Mouse (Mus musculus): ENCODE measurements at regions not wholly inside any gene's neighbourhood (a gene's known extent, or its start where the extent isn't known, plus 50 kb on each side); places are given as distances from the start of the nearest gene placed in this dataset.
A peak's percentile ranks its signal among the peaks of the same experiment; 100 is the strongest.

- H3K4me2 ChIP-seq (ENCODE audit: low read length): no peak overlapping the region
- H3K36me3 ChIP-seq (ENCODE audit: control insufficient read depth, insufficient read depth, low read length): no peaks in the 10 kb centered on the region
- H3K9ac ChIP-seq (replicated peaks; ENCODE audit: low read length): no peak overlapping the region
- no peak for ATAC-seq (ENCODE audit: low FRiP score, low TSS enrichment)
- DNase-seq: no peak
- H3K4me3 ChIP-seq (replicated peaks; ENCODE audit: low read depth, low read length): no peak overlapping the region
- H3K9me3 ChIP-seq (ENCODE audit: control insufficient read depth, low read length): no peaks in the 10 kb centered on the region
- H3K27ac ChIP-seq (replicated peaks; ENCODE audit: low read depth, low read length): no peak overlapping the region
- WGBS: 46% methylated on average over 4 of the region's 4 CpGs
- no peaks in the 10 kb centered on the region for H3K27me3 ChIP-seq (ENCODE audit: control insufficient read depth, insufficient read depth, low read length)
- no peaks in the 10 kb centered on the region for H3K4me1 ChIP-seq (ENCODE audit: control insufficient read depth, insufficient read depth, low read length)
Measured at GRCm38 (mm10) chr5:69802612-69803011, 210.5 kb upstream of the Gnpda2 start.

GRCm38 (mm10) chr5:69802101-69802500, 210.0 kb upstream of the Gnpda2 start:
- no peak for ATAC-seq (ENCODE audit: low FRiP score, low TSS enrichment)
- no peak overlapping the region for H3K9ac ChIP-seq (replicated peaks; ENCODE audit: low read length)
- 89% methylated on average over 3 of the region's 3 CpGs for WGBS
- H3K4me3 ChIP-seq (replicated peaks; ENCODE audit: low read depth, low read length): no peak overlapping the region
- no peaks in the 10 kb centered on the region for H3K9me3 ChIP-seq (ENCODE audit: control insufficient read depth, low read length)
- H3K4me1 ChIP-seq (ENCODE audit: control insufficient read depth, insufficient read depth, low read length): no peaks in the 10 kb centered on the region
- H3K4me2 ChIP-seq (ENCODE audit: low read length): no peak overlapping the region
- no peaks in the 10 kb centered on the region for H3K27me3 ChIP-seq (ENCODE audit: control insufficient read depth, insufficient read depth, low read length)
- H3K36me3 ChIP-seq (ENCODE audit: control insufficient read depth, insufficient read depth, low read length): no peaks in the 10 kb centered on the region
- H3K27ac ChIP-seq (replicated peaks; ENCODE audit: low read depth, low read length): no peak overlapping the region
- no peak for DNase-seq

GRCm38 (mm10) chr5:69795316-69795715, 203.2 kb upstream of the Gnpda2 start:
- no peaks in the 10 kb centered on the region for H3K4me1 ChIP-seq (ENCODE audit: control insufficient read depth, insufficient read depth, low read length)
- no peaks in the 10 kb centered on the region for H3K27me3 ChIP-seq (ENCODE audit: control insufficient read depth, insufficient read depth, low read length)
- 60% methylated on average over 3 of the region's 3 CpGs for WGBS
- H3K36me3 ChIP-seq (ENCODE audit: control insufficient read depth, insufficient read depth, low read length): no peaks in the 10 kb centered on the region
- H3K9me3 ChIP-seq (ENCODE audit: control insufficient read depth, low read length): no peaks in the 10 kb centered on the region
- ATAC-seq (ENCODE audit: low FRiP score, low TSS enrichment) (no peak), DNase-seq (no peak)
- H3K9ac ChIP-seq (replicated peaks; ENCODE audit: low read length): no peak overlapping the region
- H3K4me2 ChIP-seq (ENCODE audit: low read length): no peak overlapping the region
- H3K4me3 ChIP-seq (replicated peaks; ENCODE audit: low read depth, low read length): no peak overlapping the region
- no peak overlapping the region for H3K27ac ChIP-seq (replicated peaks; ENCODE audit: low read depth, low read length)

GRCm38 (mm10) chr5:69794641-69795040, 202.5 kb upstream of the Gnpda2 start:
- 78% methylated on average over 2 of the region's 2 CpGs for WGBS
- no peak for DNase-seq

GRCm38 (mm10) chr5:69756769-69757485, 164.8 kb upstream of the Gnpda2 start:
- no peaks in the 10 kb centered on the region for H3K36me3 ChIP-seq (ENCODE audit: control insufficient read depth, insufficient read depth, low read length)
- no peak overlapping the region for H3K27ac ChIP-seq (replicated peaks; ENCODE audit: low read depth, low read length)
- DNase-seq (peak; percentile 35), ATAC-seq (ENCODE audit: low FRiP score, low TSS enrichment) (peak; percentile 66; the same call in 1 of the 2 replicates)
- no peak overlapping the region for H3K4me2 ChIP-seq (ENCODE audit: low read length)
- no peak overlapping the region for H3K9ac ChIP-seq (replicated peaks; ENCODE audit: low read length)
- 74% methylated on average over 3 of the region's 3 CpGs for WGBS
- no peaks in the 10 kb centered on the region for H3K27me3 ChIP-seq (ENCODE audit: control insufficient read depth, insufficient read depth, low read length)
- no peak overlapping the region for H3K4me3 ChIP-seq (replicated peaks; ENCODE audit: low read depth, low read length)
- H3K4me1 ChIP-seq (ENCODE audit: control insufficient read depth, insufficient read depth, low read length): no peaks in the 10 kb centered on the region
- H3K9me3 ChIP-seq (ENCODE audit: control insufficient read depth, low read length): no peaks in the 10 kb centered on the region

More at GRCm38 (mm10) chr5:69794641-69795040, 202.5 kb upstream of the Gnpda2 start:
- no peak overlapping the region for H3K27ac ChIP-seq (replicated peaks; ENCODE audit: low read depth, low read length)
- no peaks in the 10 kb centered on the region for H3K27me3 ChIP-seq (ENCODE audit: control insufficient read depth, insufficient read depth, low read length)
- no peak overlapping the region for H3K9ac ChIP-seq (replicated peaks; ENCODE audit: low read length)
- ATAC-seq (ENCODE audit: low FRiP score, low TSS enrichment): no peak
- H3K9me3 ChIP-seq (ENCODE audit: control insufficient read depth, low read length): no peaks in the 10 kb centered on the region
- no peak overlapping the region for H3K4me2 ChIP-seq (ENCODE audit: low read length)
- no peak overlapping the region for H3K4me3 ChIP-seq (replicated peaks; ENCODE audit: low read depth, low read length)
- no peaks in the 10 kb centered on the region for H3K4me1 ChIP-seq (ENCODE audit: control insufficient read depth, insufficient read depth, low read length)
- no peaks in the 10 kb centered on the region for H3K36me3 ChIP-seq (ENCODE audit: control insufficient read depth, insufficient read depth, low read length)

GRCm38 (mm10) chr5:69756360-69756759, 164.2 kb upstream of the Gnpda2 start:
- no peaks in the 10 kb centered on the region for H3K36me3 ChIP-seq (ENCODE audit: control insufficient read depth, insufficient read depth, low read length)
- no peaks in the 10 kb centered on the region for H3K27me3 ChIP-seq (ENCODE audit: control insufficient read depth, insufficient read depth, low read length)
- WGBS: 28% methylated on average over 1 of the region's 1 CpGs
- H3K4me2 ChIP-seq (ENCODE audit: low read length): no peak overlapping the region
- no peak overlapping the region for H3K27ac ChIP-seq (replicated peaks; ENCODE audit: low read depth, low read length)
- H3K9me3 ChIP-seq (ENCODE audit: control insufficient read depth, low read length): no peaks in the 10 kb centered on the region
- H3K9ac ChIP-seq (replicated peaks; ENCODE audit: low read length): no peak overlapping the region
- DNase-seq (no peak), ATAC-seq (ENCODE audit: low FRiP score, low TSS enrichment) (no peak; the same call in 1 of the 2 replicates)
- H3K4me3 ChIP-seq (replicated peaks; ENCODE audit: low read depth, low read length): no peak overlapping the region
- H3K4me1 ChIP-seq (ENCODE audit: control insufficient read depth, insufficient read depth, low read length): no peaks in the 10 kb centered on the region

GRCm38 (mm10) chr5:69740511-69740910, 148.4 kb upstream of the Gnpda2 start:
- Histone ChIP-seq H3K4me3 (replicated peaks; ENCODE audit: low read depth, low read length) (no peak overlapping the region), H3K9ac (replicated peaks; ENCODE audit: low read length) (no peak overlapping the region), H3K36me3 (ENCODE audit: control insufficient read depth, insufficient read depth, low read length) (no peaks in the 10 kb centered on the region), H3K9me3 (ENCODE audit: control insufficient read depth, low read length) (no peaks in the 10 kb centered on the region), H3K4me2 (ENCODE audit: low read length) (no peak overlapping the region), H3K4me1 (ENCODE audit: control insufficient read depth, insufficient read depth, low read length) (no peaks in the 10 kb centered on the region), H3K27ac (replicated peaks; ENCODE audit: low read depth, low read length) (no peak overlapping the region), H3K27me3 (ENCODE audit: control insufficient read depth, insufficient read depth, low read length) (no peaks in the 10 kb centered on the region)
- no peak for ATAC-seq (ENCODE audit: low FRiP score, low TSS enrichment)
- 94% methylated on average over 1 of the region's 1 CpGs for WGBS
- no peak for DNase-seq

- 87% methylated on average over 5 of the region's 5 CpGs for WGBS
- no peaks in the 10 kb centered on the region for H3K9me3 ChIP-seq (ENCODE audit: control insufficient read depth, low read length)
- no peak for DNase-seq
- H3K4me1 ChIP-seq (ENCODE audit: control insufficient read depth, insufficient read depth, low read length): no peaks in the 10 kb centered on the region
- H3K4me2 ChIP-seq (ENCODE audit: low read length): no peak overlapping the region
- H3K9ac ChIP-seq (replicated peaks; ENCODE audit: low read length): no peak overlapping the region
- no peak overlapping the region for H3K4me3 ChIP-seq (replicated peaks; ENCODE audit: low read depth, low read length)
- H3K27ac ChIP-seq (replicated peaks; ENCODE audit: low read depth, low read length): no peak overlapping the region
- no peaks in the 10 kb centered on the region for H3K36me3 ChIP-seq (ENCODE audit: control insufficient read depth, insufficient read depth, low read length)
- no peak for ATAC-seq (ENCODE audit: low FRiP score, low TSS enrichment)
- H3K27me3 ChIP-seq (ENCODE audit: control insufficient read depth, insufficient read depth, low read length): no peaks in the 10 kb centered on the region
Measured at GRCm38 (mm10) chr5:69721351-69722006, 129.3 kb upstream of the Gnpda2 start.

GRCm38 (mm10) chr5:69716087-69716486, 123.9 kb upstream of the Gnpda2 start:
- Histone ChIP-seq H3K27ac (replicated peaks; ENCODE audit: low read depth, low read length) (no peak overlapping the region), H3K4me1 (ENCODE audit: control insufficient read depth, insufficient read depth, low read length) (no peaks in the 10 kb centered on the region), H3K4me2 (ENCODE audit: low read length) (no peak overlapping the region), H3K9ac (replicated peaks; ENCODE audit: low read length) (no peak overlapping the region), H3K4me3 (replicated peaks; ENCODE audit: low read depth, low read length) (no peak overlapping the region), H3K9me3 (ENCODE audit: control insufficient read depth, low read length) (no peaks in the 10 kb centered on the region), H3K36me3 (ENCODE audit: control insufficient read depth, insufficient read depth, low read length) (no peaks in the 10 kb centered on the region), H3K27me3 (ENCODE audit: control insufficient read depth, insufficient read depth, low read length) (no peaks in the 10 kb centered on the region)
- 66% methylated on average over 2 of the region's 2 CpGs for WGBS
- ATAC-seq (ENCODE audit: low FRiP score, low TSS enrichment) (no peak), DNase-seq (no peak)
